Mouse (Mus musculus) retina, embryonic 14.5 days (tissue): ENCODE data around the gene Hbb-bh1.
"Not testable (repeated sequence)": the region's sequence is repeated elsewhere in the genome, so short reads cannot be mapped to it uniquely, and the experiment has no call there.

Experiments used
- DNase-seq: peaks from one replicate; pipeline ENCODE4 v3.0.0-alpha.2; 2015; ENCODE audit warnings: low spot score

The Hbb-bh1 gene

DNA sequence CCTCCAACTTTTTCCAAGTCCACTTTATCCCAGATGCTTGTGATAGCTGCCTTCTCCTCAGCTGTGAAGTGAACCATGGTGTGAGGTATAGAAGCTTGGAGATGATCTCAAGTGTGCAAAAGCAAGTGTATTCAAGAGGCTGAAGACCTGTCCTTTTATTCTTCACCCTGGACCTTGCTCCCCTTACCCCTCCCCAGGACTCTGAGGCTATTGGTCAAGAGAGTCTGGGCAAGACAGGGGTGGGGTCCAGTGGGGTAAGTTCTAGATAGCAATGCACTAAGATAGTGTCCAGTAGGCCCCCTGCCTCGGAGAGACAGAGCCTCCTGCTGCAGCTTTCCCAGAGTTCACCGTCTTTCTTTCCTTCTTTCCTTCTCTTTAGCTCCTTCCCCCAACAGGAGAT lies at the start of gene Hbb-bh1:
TSS of gene Hbb-bh1 (minus strand) at position 131 of the 400 bp plus-strand sequence.
- no peak for DNase-seq

DNA sequence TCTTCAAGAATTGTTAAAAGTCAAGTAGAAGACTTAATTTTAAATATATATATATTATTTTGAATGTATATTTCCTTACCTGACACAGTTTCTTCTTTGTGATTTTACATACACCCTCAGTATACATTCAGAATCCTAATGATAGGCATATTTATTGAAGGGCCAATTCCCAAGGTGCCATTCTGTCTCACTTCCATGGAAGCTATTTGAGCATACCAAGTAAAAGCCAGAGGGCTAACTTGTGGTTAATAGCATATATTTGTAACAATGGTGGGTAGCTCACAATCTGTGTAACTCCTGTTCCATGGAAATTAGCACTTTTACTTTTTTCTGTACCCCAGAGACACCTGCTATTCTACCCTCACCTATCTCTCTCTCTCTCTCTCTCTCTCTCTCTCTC lies 43.2 kb upstream of the Hbb-bh1 start, which contains the start of gene Olfr66:
TSS of gene Olfr66 (minus strand) at position 101 of the 400 bp plus-strand sequence.
- no peak for DNase-seq

DNA sequence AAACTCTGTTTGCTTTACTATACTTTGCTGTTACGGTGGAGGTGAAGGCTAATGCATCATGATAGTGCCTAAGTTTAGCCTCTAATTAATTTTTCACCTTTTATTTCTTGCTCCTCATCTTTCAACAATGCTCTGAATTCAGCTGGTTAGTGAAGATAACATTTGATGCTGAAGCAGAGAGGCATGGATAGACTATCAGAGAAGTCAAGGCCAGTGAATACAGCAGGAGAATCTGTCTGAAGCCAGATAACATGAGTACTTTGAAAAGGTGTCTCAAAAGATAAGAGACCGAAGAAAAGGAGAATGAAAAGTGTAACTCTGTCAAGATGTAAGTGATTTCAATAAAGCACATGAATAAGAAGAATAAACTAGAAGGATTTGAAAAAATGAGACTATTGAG lies 34.1 kb upstream of the Hbb-bh1 start:
- no peak for DNase-seq

DNA sequence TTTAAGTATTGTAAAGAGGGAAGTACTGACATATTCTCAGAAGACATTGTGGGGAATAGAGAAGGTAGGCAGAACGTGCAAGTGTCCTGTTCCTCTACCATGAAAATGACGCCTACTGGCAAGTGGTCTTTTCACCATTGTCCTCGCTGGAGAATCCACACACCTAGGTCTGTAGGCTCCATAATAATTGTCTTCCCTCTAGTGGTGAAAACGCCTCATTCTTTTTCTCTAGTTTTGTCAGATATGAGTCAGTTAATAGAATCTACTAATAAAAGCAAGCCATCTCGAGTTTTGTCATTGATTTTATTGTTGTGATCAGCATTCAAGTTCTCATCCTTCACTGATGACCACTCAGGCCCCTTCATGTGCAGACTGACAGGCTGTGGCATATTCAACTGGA lies 31.5 kb upstream of the Hbb-bh1 start:
- no peak for DNase-seq

DNA sequence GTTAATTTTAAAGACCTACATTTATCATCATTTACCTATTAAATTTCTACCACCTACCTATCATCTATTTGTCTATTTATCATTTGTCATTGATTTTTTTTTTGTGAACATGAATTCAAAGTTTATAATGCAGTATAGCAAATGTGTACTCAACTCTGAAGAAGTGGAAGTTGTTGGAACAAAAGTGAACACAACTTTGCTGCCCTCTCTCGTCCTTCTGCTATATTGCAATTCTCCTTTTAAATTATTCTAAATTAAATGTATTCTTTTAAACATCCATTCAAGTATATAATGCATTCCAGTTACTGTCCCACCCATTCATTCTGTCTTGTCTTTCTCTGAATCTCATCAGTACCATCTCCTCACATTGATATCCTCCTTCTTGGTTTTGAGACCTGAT lies 30.1 kb upstream of the Hbb-bh1 start:
- DNase-seq = peak; percentile 9

DNA sequence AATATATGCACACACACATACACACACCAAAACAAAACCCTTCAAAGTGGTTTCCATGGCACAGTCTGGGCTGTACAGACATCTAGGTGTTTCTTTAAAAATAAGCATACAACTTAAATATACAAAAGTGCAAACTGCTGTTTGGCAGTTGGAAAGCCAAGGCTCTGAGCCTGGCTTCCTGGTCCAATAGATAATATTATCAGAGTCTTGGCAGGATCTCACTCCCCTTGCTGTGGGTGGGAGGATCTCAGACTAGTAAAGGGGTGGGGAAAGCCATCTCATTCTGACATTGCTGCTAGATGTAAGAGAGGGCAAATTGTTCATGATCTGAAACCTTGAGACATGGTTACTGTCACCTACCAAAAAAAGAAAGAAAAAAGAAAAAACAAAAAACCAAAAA lies 27.7 kb upstream of the Hbb-bh1 start:
- no peak for DNase-seq

DNA sequence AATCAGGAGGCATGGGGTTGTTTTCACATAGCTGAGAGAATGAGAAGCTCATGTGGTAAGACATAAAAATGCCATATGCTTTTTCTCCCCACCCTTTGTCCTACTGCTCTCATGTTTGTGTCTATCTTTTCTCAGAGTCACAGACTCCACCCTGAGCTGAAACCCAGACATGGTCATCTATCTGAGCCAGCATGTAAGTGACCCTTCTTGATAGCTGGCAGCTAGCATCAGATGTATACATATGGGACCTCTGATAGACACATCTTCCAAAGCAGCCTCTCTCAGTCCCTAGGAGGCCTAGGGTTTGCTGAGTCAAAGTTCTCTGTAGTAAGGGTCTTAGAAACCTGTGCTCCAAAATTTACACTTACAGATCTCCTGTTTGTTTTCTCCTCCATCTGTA lies 22.8 kb upstream of the Hbb-bh1 start:
- no peak for DNase-seq

DNA sequence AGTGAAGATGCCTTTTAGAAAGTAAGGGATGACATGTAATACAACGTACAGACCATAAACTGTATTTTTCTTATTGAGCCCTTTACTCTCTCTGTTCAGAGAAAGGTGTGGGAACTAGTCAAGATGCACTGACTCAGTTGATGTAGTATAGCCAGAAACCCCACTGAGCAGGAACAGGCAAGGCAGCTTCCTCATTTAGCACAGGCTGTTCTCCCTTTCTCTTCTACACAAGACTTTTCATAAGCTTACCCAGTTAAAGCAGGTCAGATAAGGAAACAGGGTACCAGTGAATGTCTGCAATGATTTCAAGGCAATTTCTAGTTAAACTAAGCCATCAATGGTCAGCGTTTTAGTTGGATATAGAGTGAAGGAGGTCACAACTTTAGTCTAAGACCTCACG lies 18.6 kb upstream of the Hbb-bh1 start:
- DNase-seq = no peak

DNA sequence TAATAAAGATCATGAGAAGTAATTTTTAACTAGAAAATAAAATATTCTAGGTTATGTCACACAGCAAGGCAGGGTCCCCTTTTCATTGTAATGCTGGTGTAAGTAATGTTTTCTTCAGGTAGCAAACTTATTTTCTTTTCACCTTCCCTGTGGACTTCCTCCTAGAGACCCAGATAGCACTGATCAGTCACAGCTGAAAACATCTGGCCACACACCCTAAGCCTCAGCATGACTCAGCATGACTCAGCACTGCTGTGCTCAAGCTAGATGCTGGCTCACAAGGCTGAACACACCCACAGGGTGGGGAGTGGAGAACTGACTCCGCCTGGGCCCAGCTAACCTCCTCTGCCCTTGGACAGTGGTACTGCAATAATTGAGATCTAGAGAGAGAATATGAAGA lies 17.9 kb upstream of the Hbb-bh1 start:
- DNase-seq = no peak

DNA sequence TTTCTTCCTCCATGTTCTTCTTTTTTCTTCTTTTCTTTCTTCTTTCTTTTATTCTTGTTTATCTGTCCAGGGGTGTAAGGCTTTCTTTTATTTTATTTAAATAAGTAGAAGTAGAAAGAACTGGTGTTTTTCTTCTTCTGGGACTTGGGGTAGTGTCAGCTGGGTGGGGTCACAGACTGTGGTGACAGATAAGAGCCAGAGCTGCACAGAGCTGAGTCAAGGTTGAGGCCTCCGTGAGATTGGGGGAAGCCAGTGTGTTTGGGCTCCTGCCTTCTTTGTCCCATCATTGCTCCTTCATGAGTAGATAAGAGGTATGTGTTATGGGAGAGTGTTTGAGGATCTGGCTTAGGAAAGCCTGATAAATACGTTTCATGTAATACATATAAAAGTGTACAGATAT lies 16.1 kb upstream of the Hbb-bh1 start:
- no peak for DNase-seq

DNA sequence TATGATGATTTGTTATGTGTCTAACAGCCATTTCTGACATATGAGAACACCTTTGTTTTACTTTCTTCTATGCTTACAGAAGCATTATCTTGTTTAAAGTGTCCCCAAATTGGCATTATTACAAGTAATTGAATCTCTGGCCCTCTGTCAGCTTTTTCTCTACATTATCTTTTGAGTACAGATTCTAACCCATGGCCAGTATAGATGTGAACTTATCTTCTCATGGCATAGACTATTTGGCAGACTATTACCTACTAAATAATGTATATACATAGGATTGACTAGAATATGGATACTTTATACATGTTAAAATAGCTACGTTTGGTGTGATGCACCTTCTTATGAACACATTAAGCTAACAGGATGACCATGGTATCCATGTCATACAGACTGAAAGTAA lies 11.7 kb upstream of the Hbb-bh1 start:
- no peak for DNase-seq

DNA sequence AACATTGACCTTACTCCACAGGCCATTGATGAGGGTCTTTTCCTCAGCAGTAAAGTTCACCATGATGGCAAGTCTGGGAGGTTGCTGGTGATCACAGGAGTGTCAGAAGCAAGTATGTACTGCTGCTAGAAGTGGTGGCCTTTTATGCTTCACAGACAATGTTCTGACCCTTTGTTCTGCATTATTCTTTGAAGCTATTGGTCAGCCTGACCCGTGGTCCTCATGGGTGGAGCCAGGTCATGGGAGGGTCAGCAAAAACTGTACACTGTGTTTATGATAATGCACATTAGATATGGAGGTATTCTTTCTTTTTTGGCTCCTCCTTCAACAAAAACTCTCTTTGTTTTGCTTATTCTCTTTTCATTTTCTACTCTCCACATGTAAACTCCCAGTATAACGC lies 10.1 kb upstream of the Hbb-bh1 start, which contains the start of gene Hbb-y:
TSS of gene Hbb-y (minus strand) at position 127 of the 400 bp plus-strand sequence.
- DNase-seq = no peak

DNA sequence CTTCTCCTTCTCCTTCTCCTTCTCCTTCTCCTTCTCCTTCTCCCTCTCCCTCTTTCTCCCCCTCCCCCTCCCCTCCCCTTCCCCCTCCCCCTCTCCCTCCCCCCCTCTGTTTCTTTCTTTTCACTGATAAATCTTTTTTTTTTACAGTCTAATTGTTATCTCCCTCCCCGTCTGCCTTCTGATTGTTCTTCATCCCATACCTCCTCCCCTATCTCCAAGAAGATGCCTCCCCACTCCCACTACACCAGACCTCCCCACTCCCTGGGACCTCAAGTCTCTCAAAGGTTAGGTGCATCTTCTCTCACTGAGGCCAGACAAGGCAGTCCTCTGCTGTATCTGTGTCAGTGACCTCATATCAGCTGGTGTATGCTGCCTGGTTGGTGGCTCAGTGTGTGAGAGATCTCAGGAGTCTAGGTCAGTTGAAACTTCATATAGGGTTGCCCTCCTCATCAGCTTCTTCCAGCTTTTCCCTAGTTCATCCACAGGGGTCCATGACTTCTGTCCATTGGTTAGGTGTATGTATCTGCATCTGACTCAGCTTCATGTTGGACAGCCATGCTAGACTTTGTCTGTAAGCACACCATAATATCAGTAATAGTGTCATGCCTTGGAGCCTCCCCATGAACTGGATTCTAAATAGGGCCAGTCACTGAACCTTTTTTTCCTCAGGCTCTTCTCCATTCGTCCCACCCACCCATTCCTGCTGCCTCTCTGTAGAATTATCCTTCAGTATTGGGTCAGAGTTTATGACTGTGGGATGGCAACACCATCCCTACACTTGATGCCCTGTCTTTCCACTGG lies 1.8 kb upstream of the Hbb-bh1 start:
- DNase-seq = no peak

DNA sequence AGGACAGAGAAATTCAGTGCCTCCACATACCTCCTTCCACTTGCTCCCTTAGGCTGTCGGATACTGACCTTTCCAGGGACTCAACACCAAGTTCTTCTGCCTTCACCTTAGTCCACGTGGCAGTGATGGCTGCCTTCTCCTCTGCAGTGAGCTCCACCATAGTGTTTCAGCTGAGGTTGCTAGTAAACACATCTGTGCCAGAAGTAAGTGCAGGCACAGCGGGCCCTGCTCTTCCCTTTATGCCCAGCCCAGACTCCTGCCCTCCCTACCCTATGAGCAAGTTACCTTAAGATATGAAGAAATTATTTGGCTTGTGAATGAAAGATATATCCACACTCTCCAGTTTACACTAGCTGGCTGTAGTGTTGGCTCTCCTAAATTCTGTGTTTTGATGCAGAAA lies 2.7 kb downstream of the Hbb-bh1 start, which contains the start of gene Hbb-bh2:
TSS of gene Hbb-bh2 (minus strand) at position 253 of the 400 bp plus-strand sequence.
- DNase-seq = no peak

DNA sequence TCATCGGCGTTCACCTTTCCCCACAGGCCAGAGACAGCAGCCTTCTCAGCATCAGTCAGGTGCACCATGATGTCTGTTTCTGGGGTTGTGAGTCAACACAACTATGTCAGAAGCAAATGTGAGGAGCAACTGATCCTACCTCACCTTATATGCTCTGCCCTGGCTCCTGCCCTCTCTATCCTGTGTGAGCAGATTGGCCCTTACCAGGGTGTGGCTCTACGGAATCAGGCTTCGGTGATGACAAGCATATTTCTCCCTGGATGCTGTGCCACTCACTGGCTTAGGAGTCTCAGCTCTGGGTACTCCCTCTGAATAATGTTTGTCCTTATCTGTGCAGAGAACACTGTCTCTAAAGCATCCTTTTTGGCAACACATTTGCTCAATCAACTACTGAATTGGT lies 15.2 kb downstream of the Hbb-bh1 start, which contains the start of gene Hbb-bs:
TSS of gene Hbb-bs (minus strand) at position 289 of the 400 bp plus-strand sequence.
- DNase-seq = no peak

DNA sequence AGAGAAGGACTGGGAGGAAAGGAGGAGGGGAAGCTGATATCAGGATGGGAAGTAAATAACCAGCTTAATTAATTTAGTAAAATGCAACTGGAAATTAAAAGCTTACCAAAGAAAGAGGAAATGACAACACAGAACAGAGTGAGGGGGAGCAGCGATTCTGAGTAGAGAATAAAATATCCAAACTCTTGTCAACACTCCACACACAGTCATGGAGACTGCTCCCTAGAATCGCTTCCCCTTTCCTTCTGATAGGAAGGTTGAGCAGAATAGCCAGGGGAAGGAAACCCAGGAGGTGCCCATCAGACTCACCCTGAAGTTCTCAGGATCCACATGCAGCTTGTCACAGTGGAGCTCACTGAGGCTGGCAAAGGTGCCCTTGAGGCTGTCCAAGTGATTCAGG lies 15.8 kb downstream of the Hbb-bh1 start:
- not testable (repeated sequence) for DNase-seq

DNA sequence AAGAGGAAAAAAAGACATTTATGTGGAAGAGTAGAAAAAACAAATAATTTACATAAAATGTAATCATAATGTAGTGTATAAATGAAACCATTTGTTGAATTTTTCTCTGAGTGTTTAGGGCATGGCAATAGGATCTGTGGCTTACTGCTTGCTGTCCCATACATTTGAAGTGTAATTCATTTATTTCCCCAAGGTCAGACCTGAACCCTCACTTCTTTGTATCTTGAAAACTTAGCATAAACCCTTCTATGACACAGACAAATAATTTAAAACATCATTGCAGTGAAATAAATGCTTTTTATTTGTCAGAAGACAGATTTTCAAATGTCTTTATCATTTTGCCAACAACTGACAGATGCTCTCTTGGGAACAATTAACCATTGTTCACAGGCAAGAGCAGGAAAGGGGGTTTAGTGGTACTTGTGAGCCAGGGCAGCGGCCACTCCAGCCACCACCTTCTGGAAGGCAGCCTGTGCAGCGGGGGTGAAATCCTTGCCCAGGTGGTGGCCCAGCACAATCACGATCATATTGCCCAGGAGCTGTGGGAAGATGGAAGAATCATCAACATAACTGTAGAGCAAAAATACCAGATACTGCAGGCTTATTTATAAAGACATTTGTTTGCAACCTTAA lies 16.6 kb downstream of the Hbb-bh1 start:
- DNase-seq = no peak

DNA sequence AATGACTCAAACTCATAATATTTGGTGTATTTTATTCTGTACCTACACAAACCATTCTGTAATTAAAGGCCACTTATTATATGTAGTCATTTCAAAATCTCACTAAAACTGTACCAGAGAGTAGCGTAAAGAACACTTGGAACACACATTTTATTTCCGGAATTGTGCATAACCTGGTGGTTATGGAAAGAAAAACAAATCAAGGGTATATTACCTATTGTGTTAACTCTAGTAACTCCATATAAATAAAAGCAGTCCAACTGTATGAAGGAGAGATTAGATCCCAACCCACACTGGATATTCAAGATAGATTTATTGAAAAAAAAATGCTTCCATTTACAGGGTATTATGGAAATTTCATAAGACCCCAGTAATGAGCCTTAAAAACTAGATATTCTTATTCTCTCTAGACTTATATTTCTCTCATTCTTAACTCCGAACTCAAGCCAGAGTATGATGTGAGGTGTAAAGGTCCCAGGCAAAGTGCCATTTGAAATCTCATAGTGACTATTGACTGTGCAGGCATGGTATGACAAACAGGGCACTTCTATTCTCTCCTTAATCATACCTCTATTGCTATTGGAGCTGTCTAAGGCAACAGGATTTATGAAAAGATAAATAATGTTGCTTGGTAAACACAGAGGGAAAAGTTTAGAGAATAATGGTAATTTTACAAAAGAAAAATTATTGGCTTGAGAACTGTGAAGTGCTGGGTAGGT lies 17.3 kb downstream of the Hbb-bh1 start:
- DNase-seq = no peak

DNA sequence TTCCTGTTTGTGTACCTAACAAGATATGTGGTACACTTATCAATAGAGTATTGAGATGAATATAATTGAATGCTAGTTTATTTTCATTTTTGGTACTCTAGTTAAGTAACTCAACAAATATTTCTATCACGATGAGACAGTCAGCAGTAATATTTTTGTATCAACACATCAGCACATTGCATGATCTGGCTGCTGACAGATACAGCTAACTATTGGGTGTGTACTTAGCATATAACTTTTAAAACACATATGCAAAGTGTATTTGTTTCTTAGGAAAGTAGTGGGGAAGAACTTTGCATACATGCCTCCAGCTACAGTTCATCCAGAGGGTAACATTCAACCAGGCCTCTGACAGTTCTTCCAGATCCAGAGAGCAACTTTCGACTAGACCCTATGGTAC lies 18.4 kb downstream of the Hbb-bh1 start:
- DNase-seq = no peak

DNA sequence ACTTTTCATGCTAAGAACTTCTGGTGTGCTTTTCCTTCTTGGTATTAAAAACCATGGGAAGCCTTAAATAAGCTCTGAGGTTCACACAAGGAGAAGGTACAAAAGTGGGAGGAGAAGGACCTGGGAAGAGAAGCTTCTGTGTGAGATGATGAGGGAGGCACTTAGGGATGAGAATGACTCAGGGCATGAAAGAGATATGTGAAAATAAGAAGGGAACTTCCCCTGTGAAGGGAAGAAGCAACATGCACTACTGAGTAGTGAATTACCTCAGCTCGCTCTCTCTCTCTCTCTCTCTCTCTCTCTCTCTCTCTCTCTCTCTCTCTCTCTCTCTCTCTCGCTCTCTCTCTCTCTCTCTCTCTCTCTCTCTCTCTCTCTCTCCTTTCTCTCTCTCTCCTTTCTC lies 27.9 kb downstream of the Hbb-bh1 start:
- DNase-seq = not testable (repeated sequence)

DNA sequence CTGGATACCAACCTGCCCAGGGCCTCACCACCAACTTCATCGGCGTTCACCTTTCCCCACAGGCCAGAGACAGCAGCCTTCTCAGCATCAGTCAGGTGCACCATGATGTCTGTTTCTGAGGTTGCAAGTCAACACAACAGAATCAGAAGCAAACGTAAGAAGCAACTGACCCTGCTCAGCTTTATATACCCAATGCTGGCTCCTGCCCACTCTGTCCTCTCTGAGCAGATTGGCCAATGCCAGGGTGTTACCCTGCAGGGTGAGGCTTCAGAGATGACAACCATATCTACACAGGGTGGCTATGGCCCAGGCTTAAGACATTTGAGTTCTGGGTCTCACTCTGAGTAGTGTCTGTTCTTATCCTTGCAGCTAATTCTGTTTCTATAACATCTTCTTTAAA lies 29.2 kb downstream of the Hbb-bh1 start, which contains the start of gene Hbb-bt:
TSS of gene Hbb-bt (minus strand) at position 231 of the 400 bp plus-strand sequence.
- no peak for DNase-seq

DNA sequence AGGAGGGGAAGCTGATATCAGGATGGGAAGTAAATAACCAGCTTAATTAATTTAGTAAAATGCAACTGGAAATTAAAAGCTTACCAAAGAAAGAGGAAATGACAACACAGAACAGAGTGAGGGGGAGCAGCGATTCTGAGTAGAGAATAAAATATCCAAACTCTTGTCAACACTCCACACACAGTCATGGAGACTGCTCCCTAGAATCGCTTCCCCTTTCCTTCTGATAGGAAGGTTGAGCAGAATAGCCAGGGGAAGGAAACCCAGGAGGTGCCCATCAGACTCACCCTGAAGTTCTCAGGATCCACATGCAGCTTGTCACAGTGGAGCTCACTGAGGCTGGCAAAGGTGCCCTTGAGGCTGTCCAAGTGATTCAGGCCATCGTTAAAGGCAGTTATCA lies 29.8 kb downstream of the Hbb-bh1 start:
- not testable (repeated sequence) for DNase-seq

DNA sequence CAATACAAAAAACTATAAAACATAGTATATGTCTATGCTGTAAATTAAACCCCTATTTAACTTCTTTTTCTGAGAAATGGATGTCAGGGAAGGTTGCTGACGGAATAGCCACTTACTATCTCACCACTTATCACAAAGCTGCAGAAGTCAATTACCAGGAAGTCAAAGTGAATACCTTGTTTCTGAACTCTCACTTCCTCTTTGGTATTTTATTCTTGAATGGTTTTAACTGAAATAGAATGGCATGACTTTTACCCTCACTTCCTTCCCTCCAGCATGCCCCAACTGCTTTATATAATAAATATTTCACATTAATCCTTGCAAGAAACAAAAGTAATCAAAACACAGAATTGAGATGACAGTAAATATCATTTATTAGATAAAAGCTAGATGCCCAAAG lies 30.8 kb downstream of the Hbb-bh1 start:
- DNase-seq = no peak
